Mouse (Mus musculus) G1E (cell line): ENCODE results near the gene Dnm3.

ENCODE experiments used
- CTCF ChIP-seq: IDR thresholded peaks from 2 replicates; pipeline ENCODE4 v1.5.1; 2012; ENCODE audit warnings: low read depth, low read length, inconsistent platforms, mixed read lengths
- GATA1 ChIP-seq: IDR thresholded peaks from 2 replicates; pipeline ENCODE4 v1.6.1; 2012; ENCODE audit warnings: borderline replicate concordance, low read length, inconsistent platforms, mixed read lengths
- GATA2 ChIP-seq: IDR thresholded peaks from 2 replicates; pipeline ENCODE4 v1.6.1; 2012; ENCODE audit warnings: low read depth, low read length, inconsistent platforms, borderline replicate concordance
- TAL1 ChIP-seq: conservative IDR thresholded peaks from 2 replicates; pipeline ENCODE4 v1.6.1; 2012; ENCODE audit warnings: low read depth, low read length, inconsistent platforms, mixed read lengths

- TF ChIP-seq CTCF (no peak), GATA2 (no peak), GATA1 (no peak), TAL1 (no peak)
Observed at GRCm38 (mm10) chr1:162047673-162048072, 430.2 kb downstream of the Dnm3 start.
